Mouse (Mus musculus): ENCODE data around the gene Olig2.

Gene Olig2

DNA sequence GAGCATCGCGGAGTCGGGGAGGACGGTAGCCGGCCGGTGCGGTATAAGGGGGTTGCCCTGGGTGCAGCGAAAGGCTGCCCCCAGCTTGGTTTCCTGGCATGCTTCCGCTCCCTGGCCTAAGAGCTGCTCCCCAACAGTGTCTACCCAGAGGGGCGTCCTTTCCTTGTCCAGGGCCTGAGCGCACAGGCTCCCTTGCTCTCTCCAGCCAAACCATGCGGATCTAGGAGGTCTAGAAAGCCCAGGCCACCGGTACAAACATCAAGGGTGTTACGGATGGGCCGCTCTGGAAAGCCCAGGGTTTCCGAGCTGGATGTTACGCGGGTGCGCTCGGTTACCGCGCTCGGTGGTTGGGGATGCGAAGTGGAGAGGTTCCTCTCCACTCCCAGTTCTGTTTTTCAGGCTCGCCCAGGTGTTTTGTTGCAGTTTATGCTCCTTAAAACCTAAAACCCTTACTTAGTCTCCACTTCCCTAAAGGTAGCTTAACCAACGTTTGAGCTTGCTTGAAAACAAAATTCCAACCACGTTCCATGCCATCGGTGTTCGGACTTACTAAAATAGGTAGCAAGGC, 45.8 kb downstream of the Olig2 start:
- no peak for DNase-seq (ENCODE audit: low spot score in 2 of 2)

DNA sequence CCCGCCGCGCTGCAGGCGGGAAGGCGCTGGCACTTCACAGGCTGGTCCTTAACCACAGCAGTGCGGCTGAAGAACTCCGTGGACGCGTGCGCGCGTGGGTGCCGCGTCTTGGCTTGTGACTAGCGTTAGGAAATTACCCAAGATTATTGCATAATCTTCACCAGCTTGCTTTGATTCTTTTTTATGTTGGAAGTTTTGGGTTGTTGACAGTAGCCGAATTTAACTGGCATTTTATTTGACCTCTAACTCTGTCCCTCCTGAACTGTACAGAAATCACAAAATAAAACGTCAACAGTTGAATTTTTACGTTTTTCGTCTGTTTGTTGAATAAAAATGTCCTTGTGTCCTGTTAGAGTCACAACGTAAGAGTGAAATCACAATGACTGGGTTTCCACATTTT, 46.4 kb downstream of the Olig2 start:
- DNase-seq (ENCODE audit: low spot score in 2 of 2), result no peak

Data from urinary bladder, adult 18-20 months (tissue).